Mouse (Mus musculus) ovary, postnatal 14 days (tissue): Measurements from ENCODE around the gene Olfr224.
"Not testable (repeated sequence)": the region's sequence is repeated elsewhere in the genome, so short reads cannot be mapped to it uniquely, and the experiment has no call there.

Experiments
- DNase-seq: peaks from one replicate; pipeline ENCODE4 v3.0.0; 2022; ENCODE audit warnings: low spot score

Olfr224 gene

DNA sequence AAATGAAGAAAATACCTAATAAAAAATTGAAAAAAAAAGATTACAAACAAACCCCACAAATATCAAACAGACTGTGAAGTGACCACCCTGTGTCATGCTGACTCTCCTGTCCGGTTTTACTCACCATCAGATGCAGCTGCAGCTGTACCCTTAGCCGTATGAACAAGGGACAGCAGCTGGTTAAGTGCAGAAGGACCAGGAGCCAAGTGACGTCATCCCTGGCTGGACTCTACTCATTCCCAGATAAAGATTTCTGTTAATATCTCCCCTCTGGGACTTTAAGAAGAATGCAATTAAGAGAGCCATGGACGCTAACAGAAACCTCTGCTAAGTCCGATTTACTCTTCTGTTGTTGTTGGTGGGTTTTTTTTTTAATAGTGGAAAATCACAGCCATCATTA lies at the start of gene Olfr224:
Gene Olfr224 (minus strand): TSS at position 149 of the 400 bp plus-strand sequence.
- DNase-seq = peak; percentile 7

DNA sequence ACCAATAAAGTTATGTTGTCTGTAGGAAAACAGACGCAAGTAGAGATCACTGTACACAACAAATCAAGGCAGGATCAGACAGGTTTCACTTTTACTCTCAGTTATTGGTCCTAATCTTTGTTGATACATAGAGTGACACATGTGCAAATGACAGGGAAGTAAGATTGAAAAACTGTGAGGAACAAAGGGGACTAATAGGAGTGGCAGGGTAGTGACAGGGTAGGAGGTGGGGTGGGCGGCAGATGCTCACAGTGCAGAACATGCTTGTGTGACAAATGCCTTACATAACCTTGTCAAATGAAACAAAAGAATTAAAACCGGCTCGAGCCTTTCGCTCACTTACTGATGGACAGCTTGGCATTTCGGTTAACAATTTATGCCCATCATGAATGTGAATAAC lies 48.4 kb upstream of the Olfr224 start:
- no peak for DNase-seq

DNA sequence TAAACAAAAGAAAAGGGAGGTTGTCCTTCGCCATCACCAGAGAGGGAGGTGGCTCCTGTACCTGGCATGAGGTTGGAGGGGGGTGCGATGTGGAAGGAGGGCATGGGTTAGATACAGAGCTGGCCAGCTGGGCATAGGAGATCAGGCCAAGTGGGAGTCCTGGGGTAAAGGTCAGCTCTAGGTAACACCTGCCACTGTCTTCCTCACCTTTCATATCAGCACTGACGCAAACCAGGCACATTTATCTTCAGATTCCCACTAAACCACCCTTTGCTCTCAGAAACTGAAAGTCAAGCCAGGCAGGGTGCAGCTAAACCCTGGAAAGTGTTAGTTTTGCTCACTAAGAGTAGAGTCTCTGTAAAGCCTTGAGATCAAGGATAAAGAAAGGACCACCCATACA lies 48.0 kb upstream of the Olfr224 start:
- DNase-seq = no peak

DNA sequence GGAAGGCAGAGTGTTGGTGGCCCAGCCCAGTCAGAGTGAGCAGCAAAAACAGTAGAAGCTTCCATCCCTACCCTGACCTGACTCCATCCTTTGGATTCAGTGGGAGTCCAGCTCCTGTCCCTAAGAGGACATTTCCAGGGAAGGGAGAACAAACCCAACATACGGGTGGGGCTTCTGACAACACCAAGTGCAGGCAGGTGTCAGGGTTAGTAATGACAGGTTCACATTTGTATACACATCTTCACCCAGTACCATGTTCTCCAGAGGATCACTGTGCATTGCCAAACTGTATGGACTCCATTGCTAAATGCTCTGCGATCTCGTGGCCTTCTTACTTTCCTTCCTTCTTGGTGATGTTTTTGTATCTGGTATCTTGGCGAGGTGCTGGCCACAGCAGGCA lies 45.6 kb upstream of the Olfr224 start, which contains the start of gene 2210407C18Rik:
Gene 2210407C18Rik (minus strand): TSS at position 101 of the 400 bp plus-strand sequence.
- DNase-seq = no peak

DNA sequence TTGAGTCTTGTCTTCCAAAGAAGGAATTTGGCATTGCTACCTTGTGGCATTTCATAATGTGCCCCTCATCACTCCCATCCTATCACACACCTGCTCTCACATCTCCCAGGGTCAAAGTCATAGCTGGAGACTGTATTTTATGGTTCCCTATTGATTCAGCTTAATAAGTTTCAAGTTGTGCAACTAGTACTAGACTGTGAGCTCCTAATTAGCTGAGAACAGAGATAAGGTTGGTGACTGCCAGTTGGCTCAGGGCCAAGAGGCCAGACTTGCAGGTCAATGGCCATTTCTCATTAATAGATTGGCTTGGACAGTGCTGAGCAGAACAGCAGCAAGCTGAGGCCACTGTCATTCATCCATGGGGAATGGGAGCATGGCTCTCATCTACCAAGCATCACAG lies 44.2 kb upstream of the Olfr224 start:
- no peak for DNase-seq

GRCm38 (mm10) chr11:58613359-58613758 lies 43.0 kb upstream of the Olfr224 start:
- no peak for DNase-seq

DNA sequence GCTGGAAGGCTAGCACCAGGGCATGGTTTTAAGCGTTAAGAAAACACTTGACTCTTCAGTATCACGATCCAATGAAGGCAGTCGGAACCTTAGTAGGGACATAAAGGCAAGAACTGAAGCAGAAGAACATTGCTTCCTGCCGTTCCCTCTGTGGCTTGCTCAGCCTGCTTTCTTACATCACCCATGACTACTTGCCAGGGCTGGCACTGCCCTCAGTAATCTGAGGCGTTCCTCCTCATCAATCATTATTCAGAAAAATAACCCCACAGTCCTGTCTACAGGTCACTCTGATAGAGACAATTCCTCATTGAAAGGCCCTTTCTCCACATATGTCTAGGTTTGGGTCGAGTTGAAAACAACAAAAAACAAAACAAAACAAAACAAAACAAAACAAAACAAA lies 36.7 kb upstream of the Olfr224 start:
- no peak for DNase-seq

GRCm38 (mm10) chr11:58606177-58606919 lies 36.0 kb upstream of the Olfr224 start:
- no peak for DNase-seq

DNA sequence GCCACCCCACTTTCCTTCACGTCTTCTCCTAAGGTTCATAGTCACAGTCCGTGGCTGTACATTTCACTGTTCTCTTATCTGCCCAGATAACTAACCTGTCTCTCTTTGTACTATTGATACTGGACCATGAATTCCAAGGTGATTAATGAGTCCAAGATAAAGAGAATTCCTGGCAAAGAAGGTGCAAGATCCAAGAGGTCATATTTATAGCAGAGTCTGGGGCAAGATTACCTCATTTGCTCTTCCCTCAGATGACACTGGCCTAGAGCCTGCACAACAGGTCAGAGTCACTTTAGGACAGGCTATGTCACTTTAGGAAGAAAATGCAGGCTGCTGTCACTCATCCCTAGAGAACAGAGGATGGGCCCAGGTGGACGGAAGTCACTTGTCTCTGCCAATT lies 34.9 kb upstream of the Olfr224 start:
- DNase-seq = no peak

DNA sequence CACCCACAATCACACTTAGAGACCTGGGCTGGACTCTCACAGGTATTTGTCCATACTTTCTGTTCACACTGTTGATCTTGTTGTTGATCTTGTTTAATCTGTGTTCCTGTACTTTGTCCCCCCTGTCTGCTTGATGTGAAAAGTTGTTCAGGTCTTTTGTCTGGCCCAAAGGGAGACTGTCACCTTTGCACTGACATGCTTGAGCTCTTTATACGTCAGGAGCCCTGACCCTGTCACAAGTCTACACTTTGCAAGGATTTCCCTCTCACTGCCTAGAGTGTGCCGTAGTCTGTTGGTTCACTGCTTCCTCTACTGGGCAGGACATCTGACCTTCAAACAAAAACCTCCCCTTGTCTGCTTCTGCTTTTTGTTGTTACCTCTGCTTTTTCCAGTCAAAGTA lies 34.3 kb upstream of the Olfr224 start:
- no peak for DNase-seq

GRCm38 (mm10) chr11:58602800-58603560 lies 32.6 kb upstream of the Olfr224 start:
- no peak for DNase-seq

DNA sequence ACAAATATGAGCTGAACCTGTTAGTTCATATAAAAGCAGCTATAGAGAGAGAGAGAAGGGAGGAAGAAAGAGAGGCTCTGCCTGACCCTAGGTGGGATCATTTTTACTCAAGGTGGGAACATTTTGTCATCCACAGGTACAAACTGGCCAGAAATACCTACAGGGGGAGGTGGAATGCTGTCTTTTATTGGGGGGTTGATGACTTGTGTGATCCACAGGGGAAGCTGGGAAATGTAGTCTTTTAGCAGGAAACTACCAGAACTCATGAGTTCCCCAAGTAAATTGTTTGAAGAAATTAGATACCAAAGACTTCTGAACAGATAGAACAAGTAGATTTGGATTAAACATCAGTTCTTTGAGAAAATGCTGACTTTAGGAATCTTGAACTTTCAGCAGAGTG lies 31.7 kb upstream of the Olfr224 start:
- no peak for DNase-seq

DNA sequence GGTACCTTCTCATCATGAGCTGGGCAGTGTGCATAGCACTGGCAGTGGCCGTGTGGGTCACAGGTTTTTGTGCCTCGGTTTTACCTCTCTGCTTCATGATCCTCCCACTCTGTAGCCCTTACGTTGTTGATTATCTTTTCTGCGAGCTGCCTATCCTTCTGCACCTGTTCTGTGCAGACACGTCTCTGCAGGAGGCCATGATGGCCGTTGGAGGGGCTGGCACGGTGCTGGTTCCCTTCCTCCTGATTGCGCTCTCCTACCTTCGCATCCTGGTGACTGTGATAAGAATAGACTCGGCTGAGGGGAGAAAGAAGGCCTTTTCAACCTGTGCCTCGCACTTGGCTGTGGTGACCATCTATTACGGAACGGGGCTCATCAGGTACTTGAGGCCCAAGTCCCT lies 27.5 kb upstream of the Olfr224 start:
- no peak for DNase-seq

DNA sequence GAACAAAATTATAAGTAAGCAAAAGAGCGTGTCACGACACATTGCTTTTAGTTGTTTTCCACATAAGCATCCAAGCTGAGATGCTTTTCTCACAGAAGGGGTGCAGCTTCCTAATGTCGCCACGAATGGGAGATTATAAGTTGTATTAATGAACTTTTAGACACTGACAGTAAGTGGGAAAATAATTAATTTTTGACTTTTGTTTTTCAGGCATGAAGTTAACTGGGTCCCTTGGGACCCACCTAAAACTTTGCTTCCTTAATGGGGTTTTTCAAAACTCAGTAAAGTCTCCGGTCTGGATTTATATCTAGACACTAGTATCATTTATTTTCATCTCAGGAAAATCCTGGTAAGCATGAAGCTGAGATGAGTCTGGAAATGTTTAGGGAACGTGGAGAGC lies 24.5 kb upstream of the Olfr224 start, which contains the start of gene Olfr324:
Gene Olfr324 (plus strand): TSS at position 301 of the 400 bp plus-strand sequence.
- no peak for DNase-seq

- DNase-seq = no peak
These were observed 18.4 kb upstream of the Olfr224 start for GRCm38 (mm10) chr11:58588620-58589250.

DNA sequence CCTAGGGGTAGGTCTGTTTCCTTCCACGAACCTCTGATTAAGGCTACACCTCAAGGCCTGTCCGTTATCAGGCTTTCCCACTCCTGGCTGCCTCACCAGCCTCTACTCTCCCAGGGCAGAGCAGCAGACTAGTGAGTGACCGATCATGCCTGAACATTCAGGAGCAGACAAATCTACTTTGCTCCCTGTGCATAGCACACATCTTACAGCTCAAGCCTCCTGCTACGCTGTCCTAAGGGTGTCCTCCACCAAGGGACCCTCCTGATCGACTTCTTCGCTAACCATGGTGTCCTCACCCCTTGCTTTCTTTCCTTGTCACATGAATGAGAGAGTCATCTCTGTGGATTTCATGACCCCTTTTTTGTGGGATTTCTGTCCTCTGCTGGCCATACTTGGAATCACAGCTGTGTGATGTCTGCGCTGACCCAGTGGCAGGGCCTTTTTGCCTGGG lies 17.6 kb upstream of the Olfr224 start:
- peak; percentile 46 for DNase-seq

GRCm38 (mm10) chr11:58578636-58579035 lies 8.3 kb upstream of the Olfr224 start:
- DNase-seq = no peak

DNA sequence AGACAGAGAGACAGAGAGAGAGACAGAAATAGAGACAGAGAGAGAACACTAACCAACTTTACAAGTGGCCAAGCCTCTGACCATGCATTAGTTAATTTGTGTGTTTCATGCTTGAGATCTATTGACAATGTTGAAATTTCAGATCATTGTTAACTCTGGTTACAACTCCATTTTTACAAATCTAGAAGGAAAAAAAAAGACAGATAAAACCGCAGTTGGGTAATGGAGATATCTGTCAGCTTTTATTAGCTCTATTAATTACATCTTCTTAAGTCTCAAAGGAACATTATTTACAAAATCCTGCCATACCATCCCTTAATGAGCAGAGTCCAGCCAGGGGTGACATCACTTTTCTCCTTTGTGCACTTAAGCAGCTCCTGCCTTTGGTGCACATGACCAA lies 7.1 kb upstream of the Olfr224 start, which contains the start of gene Olfr325:
Gene Olfr325 (plus strand): TSS at position 301 of the 400 bp plus-strand sequence.
- no peak for DNase-seq

DNA sequence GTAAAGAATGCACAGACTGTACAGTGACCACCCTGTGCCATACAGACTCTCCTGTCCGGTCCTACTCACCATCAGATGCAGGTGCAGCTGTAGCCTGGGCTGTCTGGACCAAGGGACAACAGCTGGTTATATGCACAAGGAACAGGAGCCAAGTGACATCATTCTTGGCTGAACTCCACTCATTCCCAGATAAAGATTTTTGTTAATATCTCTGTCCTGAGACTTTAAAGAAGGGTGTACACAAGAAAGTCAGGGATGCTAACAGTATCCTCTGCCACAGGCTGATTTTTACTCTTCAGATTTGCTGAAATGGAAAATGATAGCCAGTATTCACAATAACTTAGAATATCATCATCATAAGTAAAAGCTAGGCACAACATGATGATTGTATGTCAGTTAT lies 14.8 kb downstream of the Olfr224 start, which contains the start of gene Olfr328:
Gene Olfr328 (minus strand): TSS at position 101 of the 400 bp plus-strand sequence.
- no peak for DNase-seq

DNA sequence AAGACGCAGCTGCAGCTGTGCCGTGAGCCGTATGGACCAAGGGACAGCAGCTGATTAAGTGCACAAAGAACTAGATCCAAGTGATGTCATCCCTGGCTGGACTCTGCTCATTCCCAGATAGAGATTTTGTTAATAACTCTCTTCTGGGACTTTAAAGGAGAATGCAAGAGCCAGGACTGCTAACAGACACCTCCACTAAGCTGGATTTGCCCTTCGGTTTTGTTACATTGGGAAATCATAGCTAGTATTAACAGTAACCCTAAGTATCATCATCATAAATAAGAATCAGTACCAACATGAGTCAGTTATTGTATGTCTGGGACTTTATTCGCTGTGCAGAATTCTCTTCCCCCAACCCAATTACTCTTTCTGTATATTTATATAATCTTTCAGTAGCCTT lies 24.0 kb downstream of the Olfr224 start, which contains the start of gene Olfr329-ps:
Gene Olfr329-ps (minus strand): TSS at position 101 of the 400 bp plus-strand sequence.
- no peak for DNase-seq

DNA sequence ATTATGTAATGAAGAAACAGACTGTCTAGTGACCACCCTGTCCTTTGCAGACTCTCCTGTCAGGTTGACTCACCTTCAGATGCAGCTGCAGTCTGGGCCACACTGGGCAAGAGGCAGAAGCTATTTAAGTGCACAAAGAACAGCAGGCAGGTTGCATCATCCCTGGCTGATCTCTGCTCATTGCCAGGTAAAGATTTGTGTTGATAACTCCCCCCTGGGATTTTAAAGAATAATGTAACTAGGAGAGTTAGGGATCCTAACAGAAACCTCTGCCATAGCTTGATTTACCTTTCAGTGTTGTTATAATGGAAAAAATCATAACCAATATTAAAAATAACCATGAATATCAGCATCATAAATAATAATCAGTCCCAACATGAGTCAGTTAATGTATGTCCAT lies 35.6 kb downstream of the Olfr224 start, which contains the start of gene Olfr330:
Gene Olfr330 (minus strand): TSS at position 101 of the 400 bp plus-strand sequence.
- DNase-seq = not testable (repeated sequence)

DNA sequence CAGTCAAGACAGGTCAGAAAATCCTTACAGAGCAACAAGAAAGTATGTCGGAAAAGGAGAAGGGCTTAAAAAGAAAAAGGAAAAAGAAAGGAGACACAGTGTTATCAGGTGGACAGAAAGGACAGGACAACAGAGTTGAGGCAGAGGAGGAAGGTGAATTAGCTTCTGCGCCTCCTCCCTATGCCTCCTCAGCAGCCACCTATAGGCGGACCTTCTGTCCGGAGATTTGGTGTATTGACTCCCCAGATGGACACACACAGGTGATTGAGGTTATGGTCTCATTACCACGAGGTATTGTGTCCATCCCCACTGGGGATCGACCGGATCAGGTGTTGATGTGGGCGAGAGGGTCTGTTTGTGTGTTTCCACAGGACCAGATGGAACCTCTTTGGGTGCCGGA lies 50.6 kb downstream of the Olfr224 start:
- peak; percentile 15 for DNase-seq
